Mouse (Mus musculus): ENCODE measurements at regions not wholly inside any gene's neighbourhood (a gene's known extent, or its start where the extent isn't known, plus 50 kb on each side); places are given as distances from the start of the nearest gene placed in this dataset.

DNA sequence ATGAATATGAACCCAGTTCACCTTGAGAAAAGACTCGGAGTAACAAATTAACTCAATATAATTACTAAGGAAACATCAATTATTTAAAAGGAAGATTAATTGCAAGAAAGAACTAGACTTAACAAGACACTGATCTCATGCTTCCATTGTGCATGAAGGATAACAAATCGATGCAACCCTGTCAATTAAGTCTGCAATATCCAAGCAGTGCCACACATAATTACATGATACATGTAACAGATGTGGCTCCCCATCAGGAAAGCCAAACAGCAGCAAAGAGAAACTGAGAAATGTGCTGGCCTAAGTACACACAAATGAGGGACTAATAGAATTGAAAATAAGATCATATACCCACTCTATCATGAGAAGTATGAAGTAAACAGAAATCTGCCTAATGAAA, 1327.5 kb downstream of the Zfp704 start:
- TF ChIP-seq CTCF (IDR thresholded peaks at IDR 0.05; ENCODE audit: borderline replicate concordance, insufficient read depth, low read length) (no peak), POLR2A (IDR thresholded peaks at IDR 0.05; ENCODE audit: low read depth, low read length) (no peak)

All from embryonic fibroblast, embryonic 13.5 days (primary cell).